Mouse (Mus musculus) liver, adult 2 months (tissue): Measurements from ENCODE around the gene Myocd.

Source experiments
- CTCF ChIP-seq: fragments of 200-500 bp; IDR thresholded peaks from 2 replicates; pipeline ENCODE4 v1.5.1; 2011; ENCODE audit warnings: low read depth, low read length, control low read depth
- POLR2A ChIP-seq: fragments of 200-500 bp; IDR thresholded peaks from 2 replicates; pipeline ENCODE4 v1.6.1; 2011; ENCODE audit warnings: low read length, control low read depth; ENCODE audit not compliant: insufficient read depth; ENCODE audit errors: extremely low read depth

GRCm38 (mm10) chr11:65197280-65197679 lies 72.5 kb downstream of the Myocd start:
- TF ChIP-seq POLR2A = no peak
- TF ChIP-seq CTCF = peak; percentile 57; the same call in 1 of the 2 replicates
